Mouse (Mus musculus) liver, embryonic 14.5 days (tissue): ENCODE measurements around the gene Arhgef1.

Source experiments
- CTCF ChIP-seq: IDR thresholded peaks from 2 replicates; pipeline ENCODE4 v1.5.1; 2016; ENCODE audit warnings: antibody characterized with exemption, low read depth, control low read depth
- EP300 ChIP-seq: IDR thresholded peaks from 2 replicates; pipeline ENCODE4 v1.6.1; 2016; ENCODE audit warnings: antibody characterized with exemption, low read depth

- TF ChIP-seq CTCF = peak; percentile 100
- TF ChIP-seq EP300 = peak; percentile 9
Observed at GRCm38 (mm10) chr7:24890281-24891216, 12.2 kb upstream of the Arhgef1 start.
